Mouse (Mus musculus) small intestine, adult 2 months (tissue): Measurements from ENCODE around the gene Rps6ka5.

Source experiments
- CTCF ChIP-seq: fragments of 200-500 bp; IDR thresholded peaks from 2 replicates; pipeline ENCODE4 v1.5.1; 2012; ENCODE audit warnings: low read depth, mild to moderate bottlenecking, control low read depth, inconsistent platforms, low read length, moderate library complexity, mixed read lengths; ENCODE audit not compliant: insufficient replicate concordance, insufficient read length; ENCODE audit errors: extremely low read depth
- POLR2A ChIP-seq: fragments of 200-500 bp; IDR thresholded peaks from 2 replicates; pipeline ENCODE4 v1.6.1; 2012; ENCODE audit warnings: low read depth, mild to moderate bottlenecking, control low read depth, inconsistent platforms, low read length, moderate library complexity

- no peak for TF ChIP-seq POLR2A
- TF ChIP-seq CTCF: no peak
These were observed 224.2 kb downstream of the Rps6ka5 start for GRCm38 (mm10) chr12:100502544-100502943.
